Mouse (Mus musculus) c-Kit-positive CD71-negative TER-119-negative erythroid progenitor cells, embryonic 14.5 days (primary cell): Measurements from ENCODE around the gene Hmcn2.

Experiments
- DNase-seq: peaks from one replicate; pipeline ENCODE4 v3.0.0-alpha.2; 2013; ENCODE audit warnings: low read depth

Hmcn2 gene

GRCm38 (mm10) chr2:31305684-31306083, 8.5 kb upstream of the Hmcn2 start:
- no peak for DNase-seq

GRCm38 (mm10) chr2:31308257-31308656, 6.0 kb upstream of the Hmcn2 start:
- no peak for DNase-seq

GRCm38 (mm10) chr2:31309549-31309948, 4.7 kb upstream of the Hmcn2 start:
- no peak for DNase-seq

GRCm38 (mm10) chr2:31318162-31318561, 3.9 kb downstream of the Hmcn2 start:
- no peak for DNase-seq

- no peak for DNase-seq
Observed at GRCm38 (mm10) chr2:31319200-31319599, 5.0 kb downstream of the Hmcn2 start.

GRCm38 (mm10) chr2:31327186-31327585, 13.0 kb downstream of the Hmcn2 start:
- DNase-seq, result no peak

GRCm38 (mm10) chr2:31337706-31338330, 23.6 kb downstream of the Hmcn2 start:
- DNase-seq, result no peak

GRCm38 (mm10) chr2:31339826-31340225, 25.6 kb downstream of the Hmcn2 start:
- DNase-seq, result no peak

GRCm38 (mm10) chr2:31341726-31342535, 27.7 kb downstream of the Hmcn2 start:
- DNase-seq, result no peak

GRCm38 (mm10) chr2:31346096-31346495, 31.9 kb downstream of the Hmcn2 start:
- peak; percentile 46 for DNase-seq

GRCm38 (mm10) chr2:31348373-31348772, 34.2 kb downstream of the Hmcn2 start:
- DNase-seq, result no peak

- no peak for DNase-seq
Observed at GRCm38 (mm10) chr2:31348850-31349249, 34.6 kb downstream of the Hmcn2 start.

- no peak for DNase-seq
Observed at GRCm38 (mm10) chr2:31356771-31357170, 42.6 kb downstream of the Hmcn2 start.

- no peak for DNase-seq
Observed at GRCm38 (mm10) chr2:31359316-31359715, 45.1 kb downstream of the Hmcn2 start.

- no peak for DNase-seq
Observed at GRCm38 (mm10) chr2:31367186-31367585, 53.0 kb downstream of the Hmcn2 start.

GRCm38 (mm10) chr2:31371396-31371795, 57.2 kb downstream of the Hmcn2 start:
- no peak for DNase-seq

GRCm38 (mm10) chr2:31372186-31372585, 58.0 kb downstream of the Hmcn2 start:
- DNase-seq, result no peak

GRCm38 (mm10) chr2:31374415-31374814, 60.2 kb downstream of the Hmcn2 start:
- DNase-seq, result no peak

GRCm38 (mm10) chr2:31376057-31376456, 61.8 kb downstream of the Hmcn2 start:
- no peak for DNase-seq

GRCm38 (mm10) chr2:31377481-31377880, 63.3 kb downstream of the Hmcn2 start:
- DNase-seq, result no peak

- DNase-seq, result peak; percentile 26
Observed at GRCm38 (mm10) chr2:31381292-31381846, 67.2 kb downstream of the Hmcn2 start.

- DNase-seq, result peak; percentile 47
Observed at GRCm38 (mm10) chr2:31382952-31383351, 68.7 kb downstream of the Hmcn2 start.

GRCm38 (mm10) chr2:31416968-31417367, 102.8 kb downstream of the Hmcn2 start:
- no peak for DNase-seq
